Mouse (Mus musculus): ENCODE results near the gene Fam131a.

DNA sequence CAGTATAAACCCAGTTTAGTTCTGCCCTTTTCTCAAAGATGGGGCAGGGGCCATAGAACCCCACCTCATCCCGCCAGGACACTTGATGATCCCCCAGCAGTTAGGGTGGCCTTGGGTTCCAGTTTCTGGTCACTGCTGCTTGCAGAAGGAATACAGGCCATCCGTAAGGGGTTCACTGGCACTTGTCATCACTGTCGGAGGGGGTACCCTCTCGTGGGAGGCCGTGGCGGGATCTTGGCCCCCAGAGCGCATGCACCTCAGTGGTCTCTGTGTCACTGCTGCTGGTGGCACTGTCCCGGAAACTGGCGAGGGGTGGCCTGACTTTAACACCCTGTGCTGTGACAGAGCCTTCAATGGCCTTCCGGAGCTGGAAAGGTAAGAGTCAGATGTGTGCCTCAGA, 10.0 kb downstream of the Fam131a start:
- TF ChIP-seq CTCF (IDR thresholded peaks at IDR 0.05; ENCODE audit: borderline replicate concordance, insufficient read depth, low read length) (no peak), POLR2A (IDR thresholded peaks at IDR 0.05; ENCODE audit: low read depth, low read length) (no peak)

Measured in embryonic fibroblast, embryonic 13.5 days (primary cell).